Mouse (Mus musculus): Measurements from ENCODE around the gene Tprgl.

Gene Tprgl

DNA sequence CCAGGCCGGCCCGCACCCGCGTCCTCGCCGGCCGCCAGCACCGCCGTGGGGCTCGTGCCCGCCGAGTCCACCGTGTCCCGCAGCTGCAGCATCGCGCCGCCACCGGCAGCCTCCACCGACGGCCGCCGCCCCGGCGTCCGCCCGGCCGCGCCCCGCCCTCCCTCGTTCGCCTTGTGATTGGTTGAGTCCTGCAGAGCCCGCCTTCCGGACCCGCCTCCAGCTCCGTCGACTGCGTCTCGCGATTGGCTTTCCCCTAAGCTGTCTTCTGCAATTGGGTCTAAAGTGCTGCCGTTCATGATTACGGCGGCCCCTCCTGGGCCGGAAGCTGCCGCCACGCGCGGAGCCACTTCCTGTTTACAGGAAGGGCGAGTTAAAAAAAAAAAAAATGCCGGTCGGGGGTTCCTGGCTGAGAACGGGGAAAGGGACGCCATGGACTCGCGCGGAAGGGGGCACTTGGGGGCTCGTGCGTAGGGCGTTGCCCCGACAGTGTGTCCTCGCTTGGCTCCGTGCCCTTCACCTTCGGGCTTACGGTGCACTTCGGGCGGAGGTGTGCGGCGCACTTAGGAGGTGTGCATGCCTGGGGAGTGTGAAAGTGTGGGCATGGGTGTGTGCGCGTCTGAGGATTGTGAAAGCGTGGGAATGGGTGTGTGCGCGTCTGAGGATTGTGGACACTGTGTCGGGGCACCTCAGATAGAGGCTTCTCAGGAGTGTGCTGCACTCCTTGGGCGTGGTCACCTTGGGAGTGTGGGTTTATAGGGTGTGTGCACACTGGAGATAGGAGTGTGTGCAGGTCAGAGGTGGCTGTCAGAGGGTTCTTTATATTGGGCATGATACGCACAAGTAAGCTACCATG, at the start of gene Tprgl:
TSS of gene Tprgl (minus strand) at position 129 of the 853 bp plus-strand sequence.
- peak; percentile 96 for DNase-seq (ENCODE audit: low read depth)

DNA sequence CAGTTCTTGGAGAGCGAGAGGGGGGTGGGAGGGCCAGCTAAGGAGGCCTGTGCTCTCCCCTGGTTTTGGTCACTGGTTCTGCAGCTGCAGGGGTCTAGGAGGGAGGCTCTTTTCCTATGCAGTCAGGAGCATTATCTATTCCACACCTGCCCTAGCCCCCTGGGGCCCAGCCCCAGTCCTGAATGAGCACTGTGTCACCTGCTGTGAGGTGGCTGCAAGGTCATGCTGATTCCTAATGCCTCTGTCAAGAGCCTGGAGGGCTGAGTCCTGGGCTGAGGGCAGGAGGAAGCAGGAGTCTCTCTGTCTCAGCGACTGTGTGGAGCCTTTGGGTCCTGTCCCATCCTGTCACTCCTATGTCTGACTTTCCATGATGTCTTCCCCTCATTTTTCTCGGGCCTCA, 49.4 kb upstream of the Tprgl start:
- DNase-seq (ENCODE audit: low read depth): no peak

DNA sequence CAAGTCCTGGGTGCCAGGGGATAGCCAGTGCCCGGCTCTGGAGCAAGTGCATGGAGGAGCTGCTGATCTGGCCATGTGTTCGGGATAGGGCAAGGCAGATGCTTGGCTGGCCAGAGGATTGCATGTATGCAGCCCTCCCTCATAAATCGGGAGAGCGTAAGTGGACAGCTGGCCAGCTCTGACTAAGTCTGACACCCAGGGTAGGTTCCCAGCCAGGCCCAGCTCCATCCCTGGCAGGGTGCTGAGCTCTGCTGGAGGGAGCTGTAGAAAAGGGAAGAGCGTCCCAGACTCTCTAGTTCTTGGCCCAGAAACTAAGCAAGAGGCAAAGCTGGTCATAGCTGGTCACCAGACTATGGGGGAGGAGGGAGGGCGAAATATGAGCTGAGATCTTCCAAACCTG, 48.6 kb upstream of the Tprgl start:
- peak; percentile 70 for DNase-seq (ENCODE audit: low read depth)

DNA sequence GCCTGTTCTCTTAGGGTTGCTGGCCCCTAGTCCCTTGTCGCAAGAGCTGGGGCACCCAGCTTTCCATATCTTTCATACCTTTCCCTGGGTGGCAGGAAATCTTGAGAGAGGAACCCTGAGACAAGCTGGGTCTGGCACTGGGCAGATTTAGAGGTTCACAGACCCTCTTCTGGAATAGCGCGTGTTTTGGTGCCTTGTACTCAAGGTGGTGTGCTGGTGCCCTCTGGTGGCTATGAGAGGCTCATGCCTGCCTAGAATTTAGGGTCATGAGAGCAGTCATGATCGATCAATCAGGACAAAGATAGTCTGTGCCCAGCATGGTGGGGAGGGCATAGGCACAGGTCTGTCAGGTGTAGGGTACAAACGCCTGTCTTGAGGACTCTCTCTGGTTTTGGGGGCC, 46.8 kb upstream of the Tprgl start:
- DNase-seq (ENCODE audit: low read depth): peak; percentile 73

DNA sequence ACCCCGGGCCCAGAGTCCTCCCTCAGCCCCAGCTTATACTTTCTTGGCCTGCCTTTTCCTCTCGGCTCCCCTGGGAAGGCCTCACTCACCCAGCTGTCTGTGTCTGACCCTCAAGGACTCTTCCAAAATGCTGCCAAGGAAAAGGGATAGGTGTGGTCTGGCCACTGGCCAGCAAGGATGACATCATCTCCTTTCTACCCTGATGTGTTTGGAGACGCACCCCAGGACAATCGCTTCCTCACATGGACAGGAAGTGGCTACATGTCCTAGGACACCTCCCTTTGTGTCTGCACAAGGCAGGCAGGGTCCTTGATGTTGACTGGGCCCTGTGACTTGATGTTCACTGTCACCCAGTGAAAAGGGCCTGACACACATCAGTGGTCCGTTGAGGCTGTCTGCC, 44.9 kb upstream of the Tprgl start:
- DNase-seq (ENCODE audit: low read depth): peak; percentile 32

DNA sequence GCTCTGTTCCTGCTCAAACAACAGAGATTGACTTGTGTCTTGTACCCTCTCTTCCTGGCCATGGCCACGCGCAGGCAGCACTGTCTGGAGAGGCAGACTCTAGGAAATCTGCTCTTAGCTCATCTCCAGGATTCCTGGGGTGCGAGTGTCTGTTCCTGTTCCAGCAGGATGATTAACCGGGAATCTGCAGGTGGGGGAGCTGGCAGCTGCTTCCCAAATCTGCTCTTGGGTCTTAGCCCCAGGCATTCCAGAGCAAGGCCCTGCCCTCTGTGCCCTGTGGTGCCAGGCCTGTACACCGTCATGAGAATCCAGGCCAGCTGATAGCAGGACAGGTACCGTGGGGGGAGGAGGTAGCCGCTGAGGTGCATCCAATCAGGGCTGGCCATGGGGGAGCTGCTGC, 44.1 kb upstream of the Tprgl start:
- no peak for DNase-seq (ENCODE audit: low read depth)

DNA sequence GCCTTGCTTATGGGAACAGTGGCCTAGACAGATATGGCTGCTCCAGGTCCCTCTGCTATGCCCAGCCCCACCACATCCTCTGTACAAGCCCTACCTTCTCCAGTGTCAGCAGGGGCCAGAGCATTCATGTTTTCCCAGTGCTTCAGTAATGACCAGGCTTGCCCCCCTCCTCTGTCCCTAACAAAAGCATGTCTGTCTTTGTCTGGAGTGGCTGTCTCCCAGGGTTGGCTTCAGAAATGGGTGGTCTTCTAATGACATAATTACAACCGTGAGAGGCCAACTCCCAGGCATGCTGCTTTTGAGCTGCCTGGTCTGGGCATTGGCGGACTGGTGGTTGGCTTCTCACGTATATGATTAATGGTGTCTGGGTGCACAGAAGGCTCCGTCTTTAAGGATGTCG, 41.0 kb upstream of the Tprgl start:
- DNase-seq (ENCODE audit: low read depth): no peak

DNA sequence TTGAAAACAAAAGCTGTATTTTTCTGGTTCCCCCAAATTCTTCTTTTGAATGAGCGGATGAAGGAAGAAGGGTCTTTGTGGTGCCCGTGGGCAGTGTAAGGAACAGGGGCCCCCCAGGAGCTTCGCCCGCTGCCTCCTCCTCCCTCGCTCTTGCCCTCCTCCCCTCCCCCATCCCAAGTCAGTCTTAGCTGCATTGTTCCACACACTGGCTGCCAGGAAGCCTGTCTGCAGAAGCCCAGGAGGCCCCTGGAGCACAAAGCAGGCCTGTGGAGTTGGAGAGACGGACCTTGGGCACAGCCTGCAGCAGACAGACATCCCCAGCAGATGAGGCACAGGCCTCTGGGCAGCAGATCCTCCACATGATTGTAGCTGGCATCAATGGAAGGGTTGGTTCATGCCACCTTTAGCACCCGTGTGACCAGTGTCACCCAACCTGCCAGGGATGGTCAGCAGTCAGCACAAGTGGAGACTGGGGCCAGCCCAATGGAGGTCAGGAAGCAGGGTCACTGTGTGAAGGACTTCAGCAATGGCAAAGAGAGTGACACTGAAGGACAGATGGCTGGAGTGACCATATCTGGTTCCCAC, 38.0 kb upstream of the Tprgl start:
- no peak for DNase-seq (ENCODE audit: low read depth)

DNA sequence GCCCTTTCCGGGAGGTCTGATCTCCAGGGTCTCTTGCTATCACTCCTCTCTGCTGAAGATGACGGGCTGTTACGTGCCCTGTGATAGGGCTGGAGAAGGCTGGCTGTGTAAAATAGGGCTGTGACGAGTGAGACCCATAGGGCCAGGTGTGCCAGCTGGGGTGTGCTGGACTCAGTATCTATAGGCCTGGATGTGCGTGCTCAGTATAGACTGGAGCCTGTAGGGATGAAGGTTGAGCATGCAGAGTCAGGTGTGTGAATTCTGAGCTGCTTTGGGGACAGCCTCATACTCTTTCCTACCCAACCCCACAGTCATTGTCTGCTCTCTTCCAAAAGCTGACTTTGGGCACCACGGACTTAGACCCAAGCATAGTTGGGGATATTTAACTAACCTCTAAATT, 37.5 kb upstream of the Tprgl start:
- no peak for DNase-seq (ENCODE audit: low read depth)

DNA sequence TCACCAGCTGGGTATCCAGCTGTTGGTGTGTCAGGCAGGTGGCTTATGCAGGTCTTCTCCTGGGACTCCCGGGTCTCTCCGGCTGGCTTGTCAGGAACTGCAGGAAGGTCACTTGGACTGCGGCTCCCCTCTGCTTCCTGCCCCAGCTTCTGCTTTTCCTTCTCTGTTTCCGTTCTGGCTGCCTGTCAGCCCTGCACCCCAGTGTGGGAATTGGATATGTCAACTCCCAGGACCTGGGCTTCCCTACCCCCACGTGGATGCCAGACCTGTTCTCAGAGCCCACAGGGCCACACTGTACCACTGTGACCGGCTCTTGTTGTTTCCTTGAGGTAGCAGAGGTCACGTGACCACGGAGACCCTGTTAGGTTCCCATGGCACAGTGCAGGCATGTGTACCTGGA, 28.5 kb upstream of the Tprgl start:
- no peak for DNase-seq (ENCODE audit: low read depth)

DNA sequence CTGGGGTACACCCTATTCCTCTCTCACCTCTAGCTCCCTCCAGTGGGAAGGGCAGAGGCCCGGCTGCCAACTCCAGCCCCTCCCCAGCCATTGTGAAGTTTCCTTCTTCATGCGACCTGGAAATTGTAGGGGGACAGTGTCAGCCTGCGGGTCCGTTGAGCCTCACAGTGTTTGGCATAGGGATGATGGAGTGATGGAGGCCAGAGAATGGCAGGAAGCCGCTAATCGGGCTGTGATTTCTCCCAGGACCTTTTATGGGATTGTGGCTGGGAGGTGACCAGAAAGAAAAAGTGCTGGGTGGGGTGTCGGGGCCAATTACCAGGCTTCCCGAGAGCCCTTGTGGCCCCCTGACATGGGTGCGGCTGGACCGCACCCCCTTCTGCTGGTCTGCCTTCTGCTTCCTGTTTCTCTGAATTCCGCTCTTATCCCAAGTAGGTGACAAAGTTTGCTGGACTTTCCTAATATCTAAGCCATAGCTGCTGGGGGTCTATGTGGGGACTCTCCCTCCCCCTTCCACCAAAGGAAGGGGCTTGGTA, 25.6 kb upstream of the Tprgl start:
- no peak for DNase-seq (ENCODE audit: low read depth)

DNA sequence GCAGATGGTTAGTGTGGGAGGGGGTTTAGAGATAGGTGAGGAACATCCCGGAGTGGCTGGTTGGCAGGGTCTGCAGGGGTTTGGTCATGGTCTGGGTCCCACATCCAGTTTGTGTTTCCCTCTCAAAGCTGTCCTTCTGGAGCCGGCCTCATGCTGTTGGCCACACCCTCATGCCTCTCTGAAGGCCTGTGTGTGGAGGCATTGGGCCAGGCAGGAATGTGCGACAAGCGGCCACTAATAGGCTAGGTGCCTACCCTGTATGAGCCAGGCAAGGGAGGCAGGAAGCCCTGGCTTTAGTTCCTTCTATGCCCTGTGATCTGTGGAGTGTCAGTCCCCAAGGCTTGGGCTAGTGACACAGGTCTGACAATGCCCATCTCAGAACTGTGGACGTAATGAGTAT, 24.5 kb upstream of the Tprgl start:
- DNase-seq (ENCODE audit: low read depth): no peak

DNA sequence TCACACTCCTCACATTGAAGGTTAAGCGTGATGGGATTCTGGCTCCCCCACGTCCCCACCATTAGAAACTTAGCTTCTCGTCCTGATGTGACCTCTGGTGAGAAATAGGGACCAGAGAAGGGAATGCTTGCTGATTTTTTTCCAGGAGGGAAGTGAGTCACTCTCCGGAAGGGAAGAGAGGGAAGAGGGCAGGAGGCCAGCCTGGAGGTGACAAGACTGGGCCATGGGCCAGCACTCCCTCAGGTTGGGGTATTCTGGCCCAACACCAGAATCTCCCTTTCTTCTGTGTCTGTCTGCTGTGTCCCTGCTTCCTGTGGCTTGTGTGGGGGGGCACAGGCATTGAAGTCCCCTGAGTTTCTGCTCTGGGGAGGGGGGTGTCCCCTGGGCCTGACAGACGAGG, 23.1 kb upstream of the Tprgl start:
- no peak for DNase-seq (ENCODE audit: low read depth)

DNA sequence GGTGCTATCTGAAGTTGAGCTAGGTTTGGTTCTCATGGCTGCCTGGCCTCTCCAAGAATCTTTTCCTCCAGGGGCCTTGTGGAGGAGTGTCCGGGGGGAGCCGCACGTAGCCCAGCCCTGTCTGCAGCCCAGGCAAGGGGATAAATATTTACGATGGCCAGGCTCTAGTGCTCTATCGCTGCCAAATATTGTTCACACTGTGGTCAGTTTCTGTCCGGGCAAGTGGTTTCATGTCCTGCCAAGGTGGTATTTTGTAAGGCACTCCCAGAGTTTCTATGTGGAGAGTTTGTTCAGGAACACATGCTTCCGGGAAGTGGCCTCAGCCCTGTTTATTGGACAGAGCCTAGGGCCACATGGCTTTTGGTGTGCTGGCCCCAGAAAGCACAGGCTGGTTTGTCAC, 20.5 kb upstream of the Tprgl start:
- DNase-seq (ENCODE audit: low read depth): no peak

DNA sequence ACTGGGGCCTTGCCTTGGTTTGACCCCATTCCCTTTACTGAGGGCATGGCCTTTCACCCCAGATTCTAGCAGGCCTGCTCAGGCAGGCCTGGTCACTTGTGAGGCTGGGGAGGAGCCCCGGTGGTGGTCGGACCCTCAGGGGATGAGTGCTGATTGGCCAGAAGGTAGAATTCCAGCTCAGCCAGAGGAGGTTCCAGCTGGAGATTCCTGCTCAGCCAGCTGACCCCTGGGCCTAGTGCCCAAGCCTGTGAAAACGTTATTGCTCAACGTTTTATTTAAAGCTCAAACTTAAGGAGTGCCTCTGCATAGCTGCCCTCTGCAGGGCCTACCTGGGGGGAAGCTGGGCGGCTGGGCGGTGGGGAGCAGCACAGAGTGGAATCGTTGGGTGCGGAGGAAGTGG, 16.8 kb upstream of the Tprgl start:
- DNase-seq (ENCODE audit: low read depth): peak; percentile 74

DNA sequence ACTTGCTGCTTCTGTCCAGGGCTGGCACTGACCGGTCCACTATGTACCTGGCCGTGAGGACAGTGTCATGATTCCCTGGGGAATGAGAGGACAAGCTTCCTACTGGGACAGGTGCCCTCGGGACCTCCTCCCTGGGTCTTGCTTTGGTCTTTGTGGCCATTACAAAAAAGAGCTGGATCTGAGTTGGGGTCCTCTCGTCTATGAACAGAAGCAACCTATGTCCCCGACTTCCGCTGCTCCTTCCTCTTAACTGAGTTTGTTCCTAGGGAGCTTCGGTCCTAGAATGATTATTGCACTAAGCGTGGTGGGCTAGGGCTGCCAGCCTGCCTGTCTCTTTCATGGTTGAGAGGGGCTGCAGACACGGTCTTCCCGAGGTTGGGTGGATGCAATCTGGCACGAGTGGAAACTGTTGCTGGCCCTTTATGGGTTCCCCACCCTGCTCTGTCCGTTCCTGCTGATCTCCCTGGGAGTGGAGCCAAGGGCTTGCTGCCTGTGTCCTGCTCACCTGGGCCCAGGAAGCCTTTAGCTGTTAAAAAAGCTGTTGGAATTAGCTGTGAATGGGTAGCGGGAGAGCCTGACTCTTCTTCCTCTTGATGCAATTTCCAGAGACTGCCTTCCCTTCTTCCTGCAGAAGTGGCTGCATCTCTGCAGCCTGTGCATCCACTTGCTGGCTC, 11.6 kb upstream of the Tprgl start:
- no peak for DNase-seq (ENCODE audit: low read depth)

DNA sequence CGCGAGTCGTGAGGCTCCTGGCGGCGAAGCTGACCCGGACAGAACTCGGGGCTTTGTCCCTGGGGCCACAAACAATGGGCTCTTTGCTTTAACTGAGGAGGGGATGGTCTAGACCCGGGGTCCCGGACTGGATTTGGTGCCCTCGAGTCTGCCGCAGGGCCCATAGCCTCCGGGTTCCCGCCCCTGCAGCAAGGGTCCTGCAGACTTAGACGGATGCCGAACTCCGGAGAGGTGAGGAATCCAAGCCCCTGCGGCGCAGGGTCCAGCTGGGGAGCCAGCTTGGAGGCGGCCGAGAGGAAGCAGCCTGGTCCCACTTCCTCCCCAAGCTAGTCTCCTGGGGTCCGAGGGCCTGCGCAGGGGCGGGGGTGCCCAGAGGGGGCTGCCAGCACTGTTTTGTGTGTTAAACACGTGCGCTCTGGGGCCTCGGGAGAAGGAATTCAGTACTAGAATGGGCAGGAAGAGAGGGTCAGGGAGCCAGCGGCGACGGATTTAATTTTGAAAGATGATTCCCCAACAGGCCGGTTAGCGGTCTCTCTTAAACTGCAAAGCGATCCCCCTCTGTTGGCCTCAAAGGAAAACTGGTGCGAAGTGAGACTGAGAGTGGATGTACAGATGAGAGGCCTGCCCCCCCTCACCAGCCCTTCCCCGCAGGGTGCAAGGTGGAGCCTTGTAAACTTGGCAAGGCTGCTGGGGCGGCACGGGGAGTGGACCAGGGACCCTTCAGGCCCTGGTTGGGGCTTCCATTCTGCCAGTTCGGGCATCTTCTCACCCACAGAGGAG, 10.9 kb upstream of the Tprgl start:
- DNase-seq (ENCODE audit: low read depth): no peak

DNA sequence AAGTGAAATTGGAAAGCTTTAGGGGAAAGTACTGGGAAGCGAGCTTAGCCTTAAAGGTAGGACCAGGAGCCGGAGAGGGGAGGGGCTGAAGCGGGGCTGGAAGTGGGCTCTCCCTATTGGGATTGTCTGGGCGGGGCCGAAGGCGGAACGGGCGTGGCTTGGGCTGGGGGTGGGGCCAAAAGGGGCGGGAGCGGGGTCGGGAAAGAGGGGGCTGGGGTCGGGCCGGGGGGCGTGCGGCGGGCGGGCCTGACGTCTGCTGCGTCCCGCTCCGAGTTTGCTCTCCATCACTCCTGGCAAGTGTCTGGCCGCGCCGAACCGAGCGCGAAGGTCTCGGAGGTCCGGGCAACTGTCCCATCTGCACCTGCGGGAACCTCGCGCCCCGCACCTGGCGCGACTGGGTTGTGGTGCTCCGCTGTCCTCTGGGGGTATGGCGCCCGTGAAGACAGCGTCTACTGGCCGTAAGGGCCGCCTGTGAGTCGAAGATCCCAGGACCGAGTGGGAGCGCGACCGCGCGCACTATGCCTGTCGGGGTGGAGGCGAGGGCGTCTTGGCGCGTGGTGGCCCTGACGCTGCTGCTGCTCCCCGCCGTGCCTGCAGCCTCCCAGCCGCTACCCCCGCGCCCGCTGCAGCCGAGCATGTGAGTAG, 10.2 kb upstream of the Tprgl start, which contains the start of gene Megf6:
TSS of gene Megf6 (plus strand) at position 225 of the 645 bp plus-strand sequence.
- DNase-seq (ENCODE audit: low read depth): no peak

DNA sequence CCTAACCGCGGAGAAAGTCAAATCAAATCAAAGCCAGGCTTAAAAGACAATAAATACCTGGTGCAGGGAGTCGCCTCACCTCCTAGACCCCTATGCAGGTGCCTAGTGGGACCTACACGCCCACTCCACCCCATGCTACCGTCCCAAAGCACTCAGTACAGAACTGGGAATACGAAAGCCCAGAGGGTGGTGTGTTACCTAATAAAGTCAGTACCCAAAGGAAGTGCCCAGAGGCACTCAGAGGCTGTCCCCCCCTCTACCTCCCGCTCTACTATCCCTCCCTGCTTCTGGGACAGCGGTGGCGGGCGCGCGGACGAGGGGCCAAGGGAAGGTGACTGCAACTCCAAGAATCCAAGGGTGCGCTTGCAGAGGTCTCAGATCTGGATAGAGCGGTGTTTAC, 9.6 kb upstream of the Tprgl start:
- no peak for DNase-seq (ENCODE audit: low read depth)

DNA sequence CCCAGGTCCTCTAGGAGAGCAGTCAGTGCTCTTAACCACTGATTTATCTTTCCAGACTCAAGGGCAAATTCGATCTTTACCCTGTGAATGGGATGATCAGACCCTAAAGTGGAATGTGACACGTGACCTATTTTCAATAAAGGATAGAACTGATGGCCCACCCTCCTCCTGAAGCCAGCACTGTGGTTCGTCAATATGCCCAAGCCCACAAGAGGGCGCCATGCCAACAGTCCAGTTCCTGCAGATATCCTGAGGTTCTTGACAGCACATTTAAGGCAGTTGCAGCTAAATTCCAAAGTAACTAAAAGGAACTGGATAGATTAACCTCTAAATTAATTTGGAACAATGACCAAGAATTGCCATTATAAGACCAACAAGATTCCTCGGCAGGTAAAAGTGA, 6.6 kb upstream of the Tprgl start:
- peak; percentile 64 for DNase-seq (ENCODE audit: low read depth)

DNA sequence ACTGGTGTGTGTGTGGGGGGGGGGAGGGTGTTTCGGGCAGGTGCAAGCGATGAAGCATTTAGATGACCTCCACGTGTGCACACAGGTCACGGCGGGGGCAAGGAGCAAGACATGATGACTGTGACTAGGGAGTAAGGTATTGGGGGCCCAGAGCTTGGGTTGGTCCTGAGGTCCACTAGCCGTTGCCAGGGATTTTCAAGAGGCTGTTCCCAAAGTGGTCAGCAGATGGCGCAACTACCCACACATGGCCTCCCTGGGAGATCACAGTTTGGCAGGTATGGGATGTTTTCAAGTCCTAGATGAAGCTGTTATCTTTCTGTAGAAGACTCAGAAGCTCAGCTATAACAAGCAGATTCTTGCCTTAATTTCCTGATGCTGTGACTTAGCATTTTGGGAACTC, 2.8 kb upstream of the Tprgl start:
- peak; percentile 84 for DNase-seq (ENCODE audit: low read depth)

Data from NIH3T3 (cell line).